Mouse (Mus musculus) Patski (cell line): ENCODE results near the gene Olfr1186. TPM values are rescaled to one million over a fixed set of nuclear protein-coding genes. Genes with fewer than 3 reads are reported as not detected.
"Not testable (repeated sequence)": the region's sequence is repeated elsewhere in the genome, so short reads cannot be mapped to it uniquely, and the experiment has no call there.

Experiments
- ATAC-seq: fragments of 100-300 bp; one replicate; pipeline ENCODE4 v1.8.0; 2021
- CTCF ChIA-PET: fragments of 350-600 bp; sonication (Branson Sonifier 250); formaldehyde crosslinking; loops from one replicate; lab custom pipeline; 2022; ENCODE audit warnings: inconsistent platforms; lab: Charles Lee
- POLR2A ChIA-PET: fragments of 350-600 bp; sonication (Branson Sonifier 250); formaldehyde crosslinking; loops from one replicate; lab custom pipeline; 2022; ENCODE audit warnings: antibody characterized with exemption, inconsistent platforms; lab: Charles Lee
- DNase-seq: peaks from one replicate; pipeline ENCODE4 v3.0.0-alpha.2; 2011; ENCODE audit warnings: low read depth, low spot score
- H3K27me3 ChIP-seq: fragments of 371-371 bp; one replicate; pipeline ENCODE4 v1.5.1; 2021
- CTCF ChIP-seq: fragments of 100-300 bp; IDR thresholded peaks from one replicate; pipeline ENCODE4 v1.5.1; 2021
- in situ Hi-C: fragments of 300-500 bp; cut with MboI; formaldehyde crosslinking; loops from 3 replicates; pipeline ENCODE4 v1.11.1; 2018; ENCODE audit warnings: low pct_unique_long_range_greater_than_20kb, mixed read lengths
- polyA plus RNA-seq: library from polyadenylated mRNA; unstranded; gene quantifications from one replicate; pipeline ENCODE4 v1.2.3, GENCODE M21; 2021

Gene Olfr1186
- polyA plus RNA-seq = not detected

- no peak for TF ChIP-seq CTCF
- POLR2A ChIA-PET = no interaction called here
- ATAC-seq (no peak), DNase-seq (no peak)
- CTCF ChIA-PET = no interaction called here
- in situ Hi-C loops = no loop called here
- H3K27me3 ChIP-seq = no peaks in the 10 kb centered on the region
These were observed at the start of gene Olfr1186 for GRCm38 (mm10) chr2:88518251-88518650. TSS of gene Olfr1186 (plus strand) at chr2:88518551.

DNA sequence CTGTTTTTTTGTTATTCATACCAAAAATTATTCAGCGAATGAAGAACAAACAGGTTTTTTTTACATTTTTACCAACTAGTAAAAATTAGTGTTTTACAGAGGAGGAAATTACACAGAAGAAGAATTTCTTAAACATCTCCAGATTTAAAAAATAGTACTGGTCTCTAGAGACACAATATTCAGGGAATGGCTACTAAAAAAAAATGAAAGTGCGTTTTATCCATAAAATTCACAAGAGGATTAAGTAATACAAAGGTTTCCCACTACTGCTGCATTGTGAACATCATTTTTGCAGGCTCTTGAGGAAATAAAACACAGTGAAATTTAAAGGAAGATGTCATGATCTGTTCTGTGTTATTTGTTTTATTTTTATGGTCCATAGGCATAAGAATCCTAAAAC lies 35.1 kb upstream of the Olfr1186 start, which contains the start of gene Olfr1184:
Gene Olfr1184, plus strand, starts transcription at position 301 of the 400 bp plus-strand sequence.
- no peak for TF ChIP-seq CTCF
- ATAC-seq (no peak), DNase-seq (no peak)
- in situ Hi-C loops = no loop called here
- CTCF ChIA-PET = no interaction called here
- POLR2A ChIA-PET = no interaction called here
- H3K27me3 ChIP-seq = no peaks in the 10 kb centered on the region

DNA sequence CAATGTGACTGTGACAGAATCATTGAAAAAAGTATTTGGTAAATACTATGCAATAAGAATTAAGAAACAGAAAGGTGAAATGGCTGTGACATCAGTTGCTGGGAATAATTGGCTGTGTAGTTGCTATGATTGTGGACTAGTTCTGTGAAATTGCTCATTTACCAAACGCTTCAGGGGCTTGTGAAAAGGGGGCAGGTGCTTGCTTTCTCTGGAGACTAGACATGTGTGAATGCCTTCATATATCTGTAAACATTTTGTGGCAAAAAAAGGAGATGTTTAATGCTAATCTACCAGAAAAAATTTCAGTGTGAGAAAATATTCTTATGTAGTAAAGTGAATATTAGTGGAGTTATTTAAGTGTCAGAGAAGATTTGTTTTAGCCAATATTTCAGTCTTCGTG lies 25.3 kb upstream of the Olfr1186 start, which contains the start of gene Olfr1185-ps1:
Gene Olfr1185-ps1, plus strand, starts transcription at position 301 of the 400 bp plus-strand sequence.
- CTCF ChIA-PET = interaction anchor here (1.4 kb wide), 1 partner anchor 20 kb away, joined by 3 read pairs; no protein-coding TSS in a partner anchor
- POLR2A ChIA-PET = no interaction called here

DNA sequence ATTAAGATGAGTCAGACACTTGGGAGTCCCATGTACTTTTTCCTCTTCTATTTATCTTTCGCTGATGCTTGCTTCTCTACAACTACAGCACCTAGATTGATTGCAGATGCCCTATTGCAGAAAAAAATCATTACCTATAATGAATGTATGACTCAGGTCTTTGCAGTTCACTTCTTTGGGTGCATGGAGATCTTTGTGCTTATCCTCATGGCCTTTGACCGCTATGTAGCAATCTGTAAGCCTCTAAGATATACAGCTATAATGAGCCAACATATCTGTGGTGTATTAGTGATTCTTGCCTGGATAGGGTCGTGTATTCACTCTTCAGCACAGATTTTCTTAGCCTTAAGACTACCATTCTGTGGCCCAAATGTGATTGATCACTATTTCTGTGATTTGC lies 7.4 kb downstream of the Olfr1186 start:
- ChIA-PET CTCF (no interaction called here), POLR2A (no interaction called here)
- DNase-seq = no peak
- no peak for TF ChIP-seq CTCF
- no peaks in the 10 kb centered on the region for H3K27me3 ChIP-seq
- no peak for ATAC-seq
- in situ Hi-C loops = no loop called here

More for the DNA sequence above, 25.3 kb upstream of the Olfr1186 start, which contains the start of gene Olfr1185-ps1:
- in situ Hi-C loops = no loop called here
- DNase-seq (no peak), ATAC-seq (no peak)
- no peak for TF ChIP-seq CTCF
- no peaks in the 10 kb centered on the region for H3K27me3 ChIP-seq

- DNase-seq = no peak
- CTCF ChIA-PET = no interaction called here
- H3K27me3 ChIP-seq = no peaks in the 10 kb centered on the region
- ATAC-seq = no peak
- in situ Hi-C loops = no loop called here
- POLR2A ChIA-PET = no interaction called here
- TF ChIP-seq CTCF = no peak
These were observed 38.3 kb downstream of the Olfr1186 start, which contains the start of gene Olfr1188 for GRCm38 (mm10) chr2:88556635-88557034. TSS of gene Olfr1188 (plus strand) at chr2:88556935.

GRCm38 (mm10) chr2:88572696-88573095 lies 54.3 kb downstream of the Olfr1186 start:
- CTCF ChIA-PET, POLR2A ChIA-PET, DNase-seq, H3K27me3 ChIP-seq, in situ Hi-C loops, ATAC-seq: not testable (repeated sequence)

Other genes starting within 250 kb of the Olfr1186 start
- 0.03 TPM for gene Olfr1173, start 238.7 kb upstream of the Olfr1186 start, polyA plus RNA-seq
- gene Olfr1174-ps, start 203.4 kb upstream of the Olfr1186 start, polyA plus RNA-seq = not detected
- gene Olfr1175-ps, start 191.3 kb upstream of the Olfr1186 start, polyA plus RNA-seq = not detected
- not detected for gene Olfr1176, start 181.8 kb upstream of the Olfr1186 start, polyA plus RNA-seq
- gene Olfr1177-ps, start 172.1 kb upstream of the Olfr1186 start, polyA plus RNA-seq = not detected
- not detected for gene Olfr1178, start 131.5 kb upstream of the Olfr1186 start, polyA plus RNA-seq
- gene Olfr1179, start 112.1 kb upstream of the Olfr1186 start, polyA plus RNA-seq = not detected
- gene Olfr1180, start 99.4 kb upstream of the Olfr1186 start, polyA plus RNA-seq = not detected
- not detected for gene Olfr1181, start 92.4 kb upstream of the Olfr1186 start, polyA plus RNA-seq
- not detected for gene Gm13757, start 69.4 kb upstream of the Olfr1186 start, polyA plus RNA-seq
- gene Olfr1183, start 63.7 kb upstream of the Olfr1186 start, polyA plus RNA-seq = not detected
- not detected for gene Olfr1184, start 35.0 kb upstream of the Olfr1186 start, polyA plus RNA-seq
- not detected for gene Olfr1185-ps1, start 25.2 kb upstream of the Olfr1186 start, polyA plus RNA-seq
- not detected for gene Olfr1188, start 38.4 kb downstream of the Olfr1186 start, polyA plus RNA-seq
- gene Olfr1189, start 67.9 kb downstream of the Olfr1186 start, polyA plus RNA-seq = not detected
- not detected for gene Olfr1191-ps1, start 122.0 kb downstream of the Olfr1186 start, polyA plus RNA-seq
- gene Olfr1192-ps1, start 130.0 kb downstream of the Olfr1186 start, polyA plus RNA-seq = not detected
- not detected for gene Olfr1193, start 157.1 kb downstream of the Olfr1186 start, polyA plus RNA-seq
- gene Olfr1195, start 170.6 kb downstream of the Olfr1186 start, polyA plus RNA-seq = not detected
- gene Olfr1196, start 186.0 kb downstream of the Olfr1186 start, polyA plus RNA-seq = not detected
- not detected for gene Olfr1197, start 213.8 kb downstream of the Olfr1186 start, polyA plus RNA-seq
- gene Olfr1198, start 232.8 kb downstream of the Olfr1186 start, polyA plus RNA-seq = not detected
- gene Olfr1199, start 241.9 kb downstream of the Olfr1186 start, polyA plus RNA-seq = not detected